Mouse (Mus musculus) liver, adult 2 months (tissue): ENCODE measurements around the gene Gm3233.

Experiments
- CTCF ChIP-seq: fragments of 200-500 bp; IDR thresholded peaks from 2 replicates; pipeline ENCODE4 v1.5.1; 2011; ENCODE audit warnings: low read depth, low read length, control low read depth
- POLR2A ChIP-seq: fragments of 200-500 bp; IDR thresholded peaks from 2 replicates; pipeline ENCODE4 v1.6.1; 2011; ENCODE audit warnings: low read length, control low read depth; ENCODE audit not compliant: insufficient read depth; ENCODE audit errors: extremely low read depth

GRCm38 (mm10) chr10:77726186-77726585 lies 33.3 kb downstream of the Gm3233 start, which contains the start of gene Gm10100:
- TF ChIP-seq POLR2A (no peak), CTCF (no peak)
